Mouse (Mus musculus) brain, embryonic 14.5 days (tissue): ENCODE measurements around the gene Cep170b.

Experiments
- CTCF ChIP-seq: fragments of 200-500 bp; IDR thresholded peaks from 2 replicates; pipeline ENCODE4 v1.5.1; 2012; ENCODE audit warnings: inconsistent platforms, mild to moderate bottlenecking, moderate library complexity, borderline replicate concordance; ENCODE audit not compliant: insufficient read depth, insufficient read length; ENCODE audit errors: extremely low read depth
- POLR2A ChIP-seq: fragments of 200-500 bp; IDR thresholded peaks from 2 replicates; pipeline ENCODE4 v1.6.1; 2012; ENCODE audit warnings: mild to moderate bottlenecking, inconsistent platforms, borderline replicate concordance; ENCODE audit not compliant: poor library complexity, insufficient read depth, insufficient read length, severe bottlenecking; ENCODE audit errors: extremely low read depth

GRCm38 (mm10) chr12:112670718-112671393 lies 49.4 kb upstream of the Cep170b start:
- TF ChIP-seq CTCF (no peak), POLR2A (no peak)
